Mouse (Mus musculus) kidney, postnatal 0 days (tissue): Measurements from ENCODE around the gene Npr2. TPM values are rescaled to one million over a fixed set of nuclear protein-coding genes. Genes with fewer than 3 reads are reported as not detected.

Experiments used
- ATAC-seq: fragments of 200-750 bp; cut with Nextera tagmentation; replicated peaks from 2 replicates; pipeline ENCODE4 v1.8.0; 2017; ENCODE audit warnings: low read depth, moderate number of reproducible peaks, moderate TSS enrichment, moderate library complexity; ENCODE audit not compliant: low FRiP score
- DNase-seq: peaks from one replicate; pipeline ENCODE4 v3.0.0-alpha.2; 2016; ENCODE audit warnings: low spot score
- H3K27ac ChIP-seq: fragments of 300-500 bp; sonication (generic); 2 replicates; pipeline ENCODE4 v1.5.1; 2014; ENCODE audit warnings: mild to moderate bottlenecking
- H3K27me3 ChIP-seq: fragments of 300-500 bp; sonication (generic); 2 replicates; pipeline ENCODE4 v1.6.1; 2014; ENCODE audit warnings: low read length, mixed read lengths; ENCODE audit not compliant: insufficient read depth
- H3K36me3 ChIP-seq: fragments of 300-500 bp; sonication (generic); 2 replicates; pipeline ENCODE4 v1.6.1; 2014; ENCODE audit warnings: low read length, mixed read lengths; ENCODE audit not compliant: insufficient read depth
- H3K4me1 ChIP-seq: fragments of 300-500 bp; sonication (generic); replicated peaks from 2 replicates; pipeline ENCODE4 v1.6.1; 2014; ENCODE audit warnings: antibody characterized with exemption, low read length, mixed read lengths; ENCODE audit not compliant: insufficient read depth
- H3K4me2 ChIP-seq: fragments of 300-500 bp; sonication (generic); 2 replicates; pipeline ENCODE4 v1.6.1; 2014; ENCODE audit warnings: mild to moderate bottlenecking, low read length, moderate library complexity, mixed read lengths
- H3K4me3 ChIP-seq: fragments of 300-500 bp; sonication (generic); replicated peaks from 2 replicates; pipeline ENCODE4 v1.5.1; 2014; ENCODE audit warnings: low read depth, low read length
- H3K9ac ChIP-seq: fragments of 300-500 bp; sonication (generic); 2 replicates; pipeline ENCODE4 v1.6.1; 2014; ENCODE audit warnings: low read depth, low read length
- H3K9me3 ChIP-seq: fragments of 300-500 bp; sonication (generic); replicated peaks from 2 replicates; pipeline ENCODE4 v1.6.1; 2016; ENCODE audit warnings: low read length, inconsistent platforms, mixed read lengths
- CTCF ChIP-seq: IDR thresholded peaks from 2 replicates; pipeline ENCODE4 v1.5.1; 2016; ENCODE audit warnings: antibody characterized with exemption, low read depth, mild to moderate bottlenecking, moderate library complexity
- WGBS: fragments of 180-500 bp; shearing (Covaris S2); extraction: QIAGEN DNeasy Blood & Tissue Kit; methylation state at CpG from one replicate; pipeline ENCODE4 v1.1.7; 2014; 5-methylcytosine and 5-hydroxymethylcytosine counted together
- polyA plus RNA-seq: library from polyadenylated mRNA; unstranded; fragments of >200 nt; fragmentation: Nextera tagmentation; extraction: Ambion mirVana; gene quantifications from 2 replicates; pipeline ENCODE4 v1.2.1, GENCODE M21; 2015

Npr2 gene
- polyA plus RNA-seq, result 7.2 and 8.6 TPM in 2 replicates

DNA sequence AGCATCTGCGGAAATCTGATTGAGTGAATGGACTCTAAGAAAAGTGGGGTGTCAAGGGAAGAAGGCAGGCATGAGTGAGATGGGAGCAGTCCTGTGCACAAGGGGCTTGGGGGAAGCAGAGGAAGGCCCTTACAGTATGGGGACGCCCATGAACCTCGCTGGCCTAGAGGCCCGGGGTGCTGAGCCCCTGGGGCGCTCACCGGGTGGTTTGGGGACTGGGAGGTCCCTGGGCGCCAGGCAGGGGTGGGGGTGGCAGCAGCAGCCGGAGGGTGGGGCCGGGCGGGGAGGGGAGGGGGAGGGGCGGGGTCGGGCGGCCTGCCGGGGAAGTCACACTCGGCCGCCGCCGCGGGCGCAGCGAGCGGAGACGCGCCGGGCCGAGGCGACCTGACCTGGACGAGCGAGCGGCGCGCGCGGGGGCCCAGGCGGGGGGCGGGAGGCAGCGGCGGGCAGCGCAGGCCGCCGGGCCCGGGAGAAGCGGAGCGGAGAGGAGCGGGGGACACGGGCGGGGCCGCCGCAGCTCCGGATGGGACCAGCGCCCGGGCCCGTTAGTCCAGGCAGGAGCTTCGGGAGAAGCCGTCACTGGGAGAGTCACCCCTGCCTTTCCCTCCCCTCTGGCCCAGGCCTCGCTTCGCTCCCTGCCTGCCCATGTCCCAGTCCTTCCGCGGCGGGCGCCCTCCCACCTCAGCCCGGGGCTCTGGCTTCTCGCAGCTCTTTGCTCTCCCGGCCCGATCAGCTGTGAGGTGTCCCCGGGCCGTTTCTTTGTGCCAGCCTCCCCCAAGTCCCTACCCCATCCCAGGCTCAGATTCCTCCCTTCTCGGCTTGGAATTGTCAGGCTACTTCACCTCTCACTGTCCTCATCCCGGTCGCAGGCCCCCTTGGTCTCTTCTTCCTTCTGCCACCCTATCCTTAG, at the start of gene Npr2:
Gene Npr2 (plus strand): TSS at position 890 of the 910 bp plus-strand sequence.
- peak; percentile 78 for DNase-seq
- WGBS, result 2% methylated on average over 52 of the region's 70 CpGs
- peak; percentile 55 for ATAC-seq
- Histone ChIP-seq H3K9ac (peak within 1 kb of the TSS; percentile 80), H3K27ac (peak within 1 kb of the TSS; percentile 64; the same call in 1 of the 2 replicates), H3K27me3 (no peaks in the 10 kb centered on the region), H3K4me2 (peak within 1 kb of the TSS; percentile 91), H3K4me1 (peaks cover 13% of the 10 kb centered on the region; the same call in 1 of the 2 replicates), H3K36me3 (no peaks in the 10 kb centered on the region), H3K4me3 (peak within 1 kb of the TSS; percentile 61), H3K9me3 (no peaks in the 10 kb centered on the region)
- TF ChIP-seq CTCF, result no peak

DNA sequence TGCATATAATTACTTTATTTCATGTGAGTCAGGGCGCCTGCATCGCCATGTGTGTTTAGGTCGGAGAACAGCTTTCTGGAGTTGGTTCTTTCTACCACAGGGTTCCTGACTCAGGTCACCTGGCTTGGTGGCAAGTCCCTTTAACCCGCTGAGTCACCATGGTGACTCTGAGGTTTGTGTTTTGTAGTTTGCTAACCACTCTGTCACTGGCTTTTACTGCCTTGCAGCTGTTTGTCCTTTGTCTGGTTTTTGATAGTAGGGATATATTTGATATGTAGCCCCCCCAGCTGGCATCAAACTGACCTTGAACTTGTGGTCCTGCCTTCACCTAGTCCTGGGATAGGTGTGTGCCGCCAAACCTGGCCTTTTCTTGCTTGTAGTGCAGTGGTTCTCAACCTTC, 49.5 kb upstream of the Npr2 start:
- no peak for ATAC-seq
- Histone ChIP-seq H3K27me3 (no peaks in the 10 kb centered on the region), H3K4me1 (peaks cover 15% of the 10 kb centered on the region; the same call in 1 of the 2 replicates), H3K9ac (no peak overlapping the region), H3K9me3 (no peaks in the 10 kb centered on the region), H3K36me3 (peaks cover 29% of the 10 kb centered on the region), H3K27ac (no peak overlapping the region), H3K4me3 (no peak overlapping the region), H3K4me2 (no peak overlapping the region)
- WGBS, result 90% methylated on average over 5 of the region's 5 CpGs
- TF ChIP-seq CTCF, result no peak
- no peak for DNase-seq

DNA sequence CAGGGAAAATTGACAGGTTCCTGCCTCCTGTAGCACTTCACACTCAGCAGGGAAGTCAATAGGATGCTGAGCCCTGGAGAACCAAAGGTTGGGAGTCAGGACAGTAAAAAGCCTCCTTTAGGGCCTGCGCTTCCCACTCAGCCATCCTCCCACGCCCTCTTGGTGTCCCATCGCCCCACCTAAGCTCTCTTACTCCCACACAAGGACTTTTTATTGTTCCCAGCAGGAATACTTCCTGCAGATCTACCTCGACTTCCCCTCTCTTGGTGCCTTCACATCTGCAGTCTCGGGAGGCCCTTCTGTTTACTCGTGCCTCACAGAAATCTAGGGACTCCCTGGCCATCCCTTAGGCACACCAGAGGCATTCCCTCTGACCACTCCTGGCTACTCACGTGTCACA, 48.3 kb upstream of the Npr2 start:
- H3K4me1 ChIP-seq, result peaks cover 12% of the 10 kb centered on the region; the same call in 1 of the 2 replicates
- DNase-seq, result no peak
- TF ChIP-seq CTCF, result no peak
- H3K27ac ChIP-seq, result no peak overlapping the region
- no peak overlapping the region for H3K4me3 ChIP-seq
- H3K9ac ChIP-seq, result no peak overlapping the region
- H3K27me3 ChIP-seq, result no peaks in the 10 kb centered on the region
- H3K36me3 ChIP-seq, result peaks cover 29% of the 10 kb centered on the region
- ATAC-seq, result no peak
- H3K4me2 ChIP-seq, result no peak overlapping the region
- no peaks in the 10 kb centered on the region for H3K9me3 ChIP-seq
- WGBS, result 65% methylated on average over 7 of the region's 7 CpGs

DNA sequence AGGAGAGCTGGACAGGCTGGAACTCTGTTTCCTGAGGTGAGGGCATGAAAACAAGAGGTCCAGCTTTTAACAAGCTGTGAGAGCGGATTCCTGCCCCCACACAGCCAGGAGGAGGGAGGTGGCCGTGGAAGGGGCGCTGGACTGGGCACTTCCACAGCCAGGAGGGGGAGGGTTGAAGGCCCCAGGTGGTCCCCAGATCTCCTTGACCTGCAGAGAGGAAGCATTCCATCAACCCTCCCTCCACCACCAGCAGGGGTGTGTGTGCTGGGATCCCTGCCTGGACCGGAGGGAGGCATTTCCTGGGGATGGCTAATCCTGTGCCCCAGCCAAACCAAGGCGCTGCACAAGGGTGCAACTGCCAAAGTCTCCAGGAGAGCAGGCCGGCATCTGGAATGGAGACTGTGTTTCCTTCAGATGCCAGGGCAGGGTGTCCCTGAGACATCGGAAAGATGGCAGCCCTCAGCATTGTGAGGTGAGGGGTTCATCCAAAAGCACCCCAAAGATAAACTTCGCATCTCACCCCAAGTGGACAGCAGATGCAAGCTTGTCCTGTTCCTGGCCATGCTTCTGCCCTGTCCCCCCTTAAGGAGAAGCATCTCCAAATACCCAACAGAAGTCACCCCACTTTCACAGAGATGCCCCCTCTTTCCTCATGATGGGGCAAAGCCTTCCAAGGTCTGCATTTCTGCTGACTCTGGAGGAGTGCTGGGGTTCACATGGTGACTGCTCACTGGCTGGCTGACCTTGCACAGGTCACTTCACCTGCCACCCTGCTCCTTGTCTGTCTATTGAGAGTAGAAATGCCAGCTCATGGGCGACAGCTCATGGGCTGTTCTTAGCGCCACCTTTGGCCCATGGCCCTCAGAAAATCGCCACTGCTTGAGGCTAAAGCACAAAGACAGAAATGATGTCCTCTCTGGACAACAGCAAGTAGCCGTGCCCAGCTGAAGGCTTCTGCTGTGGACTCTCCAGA, 47.0 kb upstream of the Npr2 start, which contains the start of gene Msmp:
Gene Msmp (minus strand): TSS at position 51 of the 973 bp plus-strand sequence.
- Histone ChIP-seq H3K4me3 (no peak within 1 kb of the TSS), H3K9ac (no peak within 1 kb of the TSS), H3K4me2 (no peak within 1 kb of the TSS), H3K9me3 (no peaks in the 10 kb centered on the region), H3K36me3 (peaks cover 29% of the 10 kb centered on the region), H3K27ac (no peak within 1 kb of the TSS; the same call in 1 of the 2 replicates), H3K4me1 (peaks cover 6% of the 10 kb centered on the region; the same call in 1 of the 2 replicates), H3K27me3 (no peaks in the 10 kb centered on the region)
- no peak for ATAC-seq
- no peak for TF ChIP-seq CTCF
- no peak for DNase-seq
- WGBS, result 54% methylated on average over 12 of the region's 12 CpGs

DNA sequence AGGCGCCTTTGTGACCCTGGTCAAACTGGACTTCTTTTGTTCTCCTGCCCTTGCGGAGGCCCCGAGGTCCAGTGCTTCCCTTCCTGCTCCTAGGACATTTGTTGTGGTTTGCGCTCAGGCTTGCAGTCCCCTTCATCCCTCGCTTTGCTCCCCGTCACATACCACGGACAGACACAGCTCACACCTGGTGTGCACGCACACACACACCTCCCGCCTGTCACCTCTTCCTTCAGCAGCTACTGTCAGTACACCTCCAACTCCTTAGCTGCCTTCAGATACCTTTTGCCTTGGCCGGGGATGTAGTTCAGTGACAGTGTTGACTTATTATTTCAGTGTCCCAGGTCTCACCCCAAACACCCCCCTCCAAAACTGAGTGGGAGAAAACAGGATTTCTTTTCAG, 46.1 kb upstream of the Npr2 start:
- DNase-seq (no peak), ATAC-seq (no peak)
- Histone ChIP-seq H3K4me2 (no peak overlapping the region), H3K4me1 (0 out of 2 replicates have a peak, but pooled peaks cover 5% of the 10 kb centered on the region), H3K27me3 (no peaks in the 10 kb centered on the region), H3K36me3 (peaks cover 29% of the 10 kb centered on the region), H3K9ac (no peak overlapping the region), H3K27ac (no peak overlapping the region), H3K9me3 (no peaks in the 10 kb centered on the region), H3K4me3 (no peak overlapping the region)
- WGBS, result 37% methylated on average over 9 of the region's 10 CpGs
- TF ChIP-seq CTCF, result no peak

DNA sequence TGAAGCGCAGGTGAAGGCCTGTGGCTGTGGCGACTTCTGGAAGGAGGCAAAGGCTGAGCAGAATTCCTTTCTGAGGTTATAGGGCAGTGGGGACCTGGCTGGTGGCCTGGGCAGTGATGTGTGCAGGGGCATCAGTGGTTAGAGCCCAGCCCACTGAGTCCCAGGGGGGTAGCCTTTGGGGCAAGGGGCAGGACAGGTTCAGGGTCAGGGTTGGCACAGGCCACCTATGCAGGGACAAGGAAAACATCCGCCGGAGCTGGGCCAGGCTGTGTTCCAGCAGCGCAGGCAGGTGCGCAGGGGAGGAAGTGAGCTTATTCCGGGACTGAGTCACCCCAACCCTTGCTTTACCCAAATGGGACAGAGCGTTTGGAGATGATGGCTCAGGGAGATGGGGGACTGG, 45.3 kb upstream of the Npr2 start:
- 65% methylated on average over 8 of the region's 8 CpGs for WGBS
- H3K4me2 ChIP-seq, result no peak overlapping the region

More for the DNA sequence above, 45.3 kb upstream of the Npr2 start:
- Histone ChIP-seq H3K27ac (no peak overlapping the region), H3K4me1 (0 out of 2 replicates have a peak, but pooled peaks cover 5% of the 10 kb centered on the region), H3K36me3 (peaks cover 25% of the 10 kb centered on the region), H3K27me3 (no peaks in the 10 kb centered on the region), H3K9ac (no peak overlapping the region), H3K9me3 (no peaks in the 10 kb centered on the region), H3K4me3 (no peak overlapping the region)
- no peak for TF ChIP-seq CTCF
- DNase-seq, result no peak
- ATAC-seq, result no peak
